Mouse (Mus musculus): ENCODE results near the gene Eif2b5.

The Eif2b5 gene

DNA sequence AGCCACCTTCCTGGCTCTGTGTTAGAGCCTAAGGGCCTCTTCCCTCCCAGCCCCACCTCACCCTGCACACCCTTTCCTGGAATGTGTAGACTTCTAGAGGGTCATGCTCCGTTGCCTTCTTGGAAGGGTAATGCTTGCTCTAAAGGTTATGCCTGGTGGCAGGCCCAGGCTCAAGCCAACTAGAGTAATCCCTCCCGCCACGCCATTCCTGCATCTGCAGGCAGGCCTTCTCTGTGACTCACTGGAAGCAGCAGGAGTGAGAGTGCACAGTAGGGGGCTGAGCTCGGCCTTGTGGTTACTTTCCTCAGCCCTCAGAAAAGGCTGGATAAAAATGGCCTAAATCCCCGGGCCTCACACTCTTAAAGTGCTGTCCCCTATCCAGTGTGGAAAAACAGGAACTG is 38.5 kb downstream of the Eif2b5 start:
- no peak for DNase-seq (ENCODE audit: low read depth, low spot score)

DNA sequence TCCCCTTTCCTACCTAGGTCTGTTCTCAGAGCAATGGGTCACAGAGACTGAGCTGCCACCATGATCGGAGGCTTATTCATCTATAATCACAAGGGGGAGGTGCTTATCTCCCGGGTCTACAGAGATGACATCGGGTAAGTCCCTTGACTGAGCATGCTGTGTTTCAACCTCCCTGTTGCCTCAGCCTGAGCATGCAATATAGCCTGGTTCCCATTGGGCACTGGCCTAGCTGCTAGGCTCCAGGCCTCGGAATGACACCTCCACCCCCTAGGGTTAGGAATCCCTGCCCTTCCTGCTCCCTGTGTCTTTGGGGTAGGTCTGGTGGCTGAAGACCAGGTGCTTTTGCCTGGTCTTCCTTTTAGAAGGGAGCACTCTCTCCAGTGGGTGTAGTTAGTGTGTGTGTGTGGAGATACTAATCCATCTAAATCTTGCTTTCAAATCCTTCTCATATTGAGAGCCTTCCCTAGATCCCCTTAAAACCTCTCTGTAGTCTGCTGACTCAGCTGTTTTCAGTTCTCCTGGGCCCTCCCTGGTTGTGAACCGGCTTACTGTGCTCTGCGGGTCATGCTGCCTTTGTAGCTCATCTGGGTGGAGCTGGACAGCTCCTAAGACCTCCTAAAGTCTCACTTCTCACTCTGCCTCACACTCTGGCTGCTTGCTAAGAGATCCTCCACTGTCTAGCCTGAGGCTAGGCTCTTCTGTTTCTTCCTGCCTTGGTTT is 39.1 kb downstream of the Eif2b5 start:
- no peak for DNase-seq (ENCODE audit: low read depth, low spot score)

GRCm38 (mm10) chr16:20539649-20540048 is 41.0 kb downstream of the Eif2b5 start:
- DNase-seq (ENCODE audit: low read depth, low spot score), result no peak

- DNase-seq (ENCODE audit: low read depth, low spot score), result no peak
These were observed 41.8 kb downstream of the Eif2b5 start for GRCm38 (mm10) chr16:20540438-20540837.

- no peak for DNase-seq (ENCODE audit: low read depth, low spot score)
These were observed 47.1 kb downstream of the Eif2b5 start for GRCm38 (mm10) chr16:20545696-20546095.

- DNase-seq (ENCODE audit: low read depth, low spot score), result no peak
These were observed 48.8 kb downstream of the Eif2b5 start for GRCm38 (mm10) chr16:20547423-20547822.

GRCm38 (mm10) chr16:20548096-20548948 is 49.7 kb downstream of the Eif2b5 start, which contains the start of gene Abcf3:
Gene Abcf3, plus strand, starts transcription at chr16:20548577.
- DNase-seq (ENCODE audit: low read depth, low spot score), result peak; percentile 100

- no peak for DNase-seq (ENCODE audit: low read depth, low spot score)
These were observed 50.5 kb downstream of the Eif2b5 start for GRCm38 (mm10) chr16:20549161-20549560.

DNA sequence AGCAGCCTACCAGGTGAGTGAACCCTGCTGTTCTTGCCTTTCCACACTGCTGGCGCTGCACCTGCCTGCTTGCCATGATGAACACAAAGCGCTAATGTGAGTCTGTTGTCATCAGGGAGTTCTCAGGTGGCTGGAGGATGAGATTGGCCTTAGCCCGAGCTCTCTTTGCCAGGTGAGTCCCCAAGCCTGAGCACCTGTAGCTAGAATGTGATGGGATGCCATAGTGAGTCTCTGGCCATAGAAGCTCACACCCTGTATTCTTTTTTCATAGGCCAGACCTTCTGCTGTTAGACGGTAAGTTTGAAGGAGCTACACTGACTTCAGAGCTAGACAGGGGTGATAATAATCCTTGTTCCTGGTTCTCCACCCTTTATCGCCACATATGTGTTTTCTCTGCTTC is 53.1 kb downstream of the Eif2b5 start:
- no peak for DNase-seq (ENCODE audit: low read depth, low spot score)

DNA sequence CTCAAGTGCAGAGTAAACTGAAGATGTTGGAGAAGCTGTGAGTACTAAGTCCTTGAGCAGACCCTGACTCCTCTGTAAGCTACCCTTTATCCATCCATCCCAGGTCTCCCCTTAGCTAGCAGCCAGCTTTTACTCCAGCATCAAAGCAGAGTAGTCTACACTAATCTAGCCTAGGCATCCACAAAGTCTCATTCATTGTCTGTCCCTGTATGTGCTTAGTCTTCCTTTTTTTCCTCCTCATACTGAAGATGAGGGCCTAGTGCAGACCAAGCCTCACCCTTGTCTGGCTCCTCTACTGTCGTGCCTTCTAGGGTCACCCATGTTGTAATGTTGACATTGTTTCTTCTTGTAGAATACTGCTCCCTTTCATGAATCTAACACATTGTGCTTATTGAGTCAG is 54.0 kb downstream of the Eif2b5 start:
- DNase-seq (ENCODE audit: low read depth, low spot score), result no peak

DNA sequence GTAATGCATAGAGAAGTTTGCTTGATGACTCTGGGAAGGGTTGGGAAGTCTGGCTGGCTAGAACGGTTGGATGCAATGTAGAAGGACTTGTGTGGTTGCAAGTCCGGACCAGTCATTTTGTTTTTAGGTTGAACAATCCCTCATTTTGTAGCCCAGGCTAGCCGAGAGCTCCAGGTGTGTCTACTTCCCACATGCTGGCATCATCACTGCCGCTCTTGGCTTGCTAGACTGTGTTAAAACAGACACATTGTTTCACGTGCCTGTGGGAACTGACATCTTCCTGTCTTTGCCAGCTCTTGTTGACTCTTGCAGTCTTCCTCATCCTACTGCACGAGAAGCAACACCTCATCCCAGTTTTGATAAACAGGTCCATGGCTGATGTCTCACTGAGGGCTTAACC is 56.4 kb downstream of the Eif2b5 start:
- no peak for DNase-seq (ENCODE audit: low read depth, low spot score)

GRCm38 (mm10) chr16:20557381-20557780 is 58.8 kb downstream of the Eif2b5 start:
- no peak for DNase-seq (ENCODE audit: low read depth, low spot score)

Data from A20 (cell line).